Mouse (Mus musculus) intestine, embryonic 14.5 days (tissue): ENCODE measurements around the gene Defb35. TPM values are rescaled to one million over a fixed set of nuclear protein-coding genes. Genes with fewer than 3 reads are reported as not detected.
A peak's percentile ranks its signal among the peaks of the same experiment; 100 is the strongest.

Experiments used
- ATAC-seq: fragments of 200-750 bp; cut with Nextera tagmentation; replicated peaks from 2 replicates; pipeline ENCODE4 v1.8.0; 2017; ENCODE audit warnings: low read depth, moderate number of reproducible peaks, moderate TSS enrichment, moderate library complexity; ENCODE audit not compliant: low FRiP score, low TSS enrichment
- DNase-seq: peaks from one replicate; pipeline ENCODE4 v3.0.0-alpha.2; 2018; ENCODE audit warnings: low spot score
- H3K27ac ChIP-seq: fragments of 300-500 bp; sonication (generic); 2 replicates; pipeline ENCODE4 v1.5.1; 2014; ENCODE audit warnings: low read depth, mild to moderate bottlenecking, control low read depth
- H3K27me3 ChIP-seq: fragments of 300-500 bp; sonication (generic); replicated peaks from 2 replicates; pipeline ENCODE4 v1.6.1; 2014; ENCODE audit warnings: low read length, control low read depth; ENCODE audit not compliant: control insufficient read depth, insufficient read depth
- H3K36me3 ChIP-seq: fragments of 300-500 bp; sonication (generic); 2 replicates; pipeline ENCODE4 v1.6.1; 2014; ENCODE audit warnings: low read length, control low read depth; ENCODE audit not compliant: control insufficient read depth, insufficient read depth
- H3K4me1 ChIP-seq: fragments of 300-500 bp; sonication (generic); replicated peaks from 2 replicates; pipeline ENCODE4 v1.6.1; 2014; ENCODE audit warnings: low read length, control low read depth, mixed read lengths; ENCODE audit not compliant: control insufficient read depth, insufficient read depth
- H3K4me2 ChIP-seq: fragments of 300-500 bp; sonication (generic); 2 replicates; pipeline ENCODE4 v1.6.1; 2014; ENCODE audit warnings: low read length
- H3K4me3 ChIP-seq: fragments of 300-500 bp; sonication (generic); 2 replicates; pipeline ENCODE4 v1.5.1; 2014; ENCODE audit warnings: low read depth, low read length, control low read depth, mixed read lengths
- H3K9ac ChIP-seq: fragments of 300-500 bp; sonication (generic); 2 replicates; pipeline ENCODE4 v1.6.1; 2014; ENCODE audit warnings: mild to moderate bottlenecking, low read length
- H3K9me3 ChIP-seq: fragments of 300-500 bp; sonication (generic); 2 replicates; pipeline ENCODE4 v1.6.1; 2016; ENCODE audit warnings: low read length, control low read depth; ENCODE audit not compliant: control insufficient read depth
- WGBS: fragments of 180-500 bp; shearing (Covaris S2); extraction: QIAGEN DNeasy Blood & Tissue Kit; methylation state at CpG from one replicate; pipeline ENCODE4 v1.1.7; 2014; 5-methylcytosine and 5-hydroxymethylcytosine counted together
- polyA plus RNA-seq: library from polyadenylated mRNA; unstranded; fragments of >200 nt; fragmentation: Nextera tagmentation; extraction: Ambion mirVana; gene quantifications from 2 replicates; pipeline ENCODE4 v1.2.1, GENCODE M21; 2014

Gene Defb35
- polyA plus RNA-seq, 1 experiment from 2014 or later: not detected

DNA sequence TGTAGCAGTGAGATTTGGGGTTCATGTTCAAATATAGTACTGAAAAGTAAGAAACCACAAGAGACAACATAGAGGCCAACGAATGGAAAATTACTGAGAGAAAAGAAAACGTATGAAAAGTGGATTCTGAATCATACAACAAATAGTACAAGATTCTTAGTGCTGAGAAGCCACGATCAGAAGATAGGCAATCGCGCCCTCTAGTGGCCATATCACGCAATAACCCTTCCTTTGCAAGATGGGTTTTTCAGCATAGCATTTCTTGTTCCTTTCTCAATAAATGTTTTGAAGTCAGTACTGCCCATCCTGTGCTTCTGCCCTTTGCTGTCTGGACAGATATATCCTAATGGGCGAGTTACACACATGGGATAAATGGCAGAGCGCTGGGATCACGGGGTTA is 17.2 kb downstream of the Defb35 start:
- peak; percentile 60 for DNase-seq
- Histone ChIP-seq H3K4me2 (no peak overlapping the region), H3K4me3 (no peak overlapping the region), H3K27me3 (no peaks in the 10 kb centered on the region), H3K36me3 (no peaks in the 10 kb centered on the region), H3K9ac (no peak overlapping the region), H3K4me1 (no peaks in the 10 kb centered on the region), H3K27ac (no peak overlapping the region), H3K9me3 (no peaks in the 10 kb centered on the region)
- no peak for ATAC-seq
- 10% methylated on average over 9 of the region's 9 CpGs for WGBS

DNA sequence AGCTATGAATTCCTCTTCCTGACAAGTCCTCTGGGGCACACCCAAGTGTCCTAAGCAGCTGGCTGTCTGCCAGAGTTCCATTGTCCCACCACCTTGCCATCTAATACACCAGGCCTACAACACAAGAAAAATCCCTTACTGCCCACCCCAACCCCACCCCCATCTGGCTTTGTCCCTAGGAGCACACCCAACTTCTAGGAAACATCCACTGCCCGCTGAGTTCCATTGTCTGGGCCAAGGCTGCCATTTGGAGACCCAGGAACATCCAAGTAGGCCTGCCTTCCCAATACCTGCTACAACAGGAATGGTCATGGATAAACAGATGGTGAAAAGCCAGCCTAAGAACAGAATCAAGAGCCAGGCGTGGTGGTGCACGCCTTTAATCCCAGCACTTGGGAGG is 18.2 kb downstream of the Defb35 start:
- H3K4me1 ChIP-seq: no peaks in the 10 kb centered on the region
- no peak overlapping the region for H3K4me2 ChIP-seq
- DNase-seq: no peak
- no peaks in the 10 kb centered on the region for H3K36me3 ChIP-seq
- H3K27ac ChIP-seq: no peak overlapping the region
- H3K27me3 ChIP-seq: no peaks in the 10 kb centered on the region
- no peak overlapping the region for H3K9ac ChIP-seq
- 83% methylated on average over 3 of the region's 3 CpGs for WGBS
- no peak overlapping the region for H3K4me3 ChIP-seq
- no peaks in the 10 kb centered on the region for H3K9me3 ChIP-seq
- no peak for ATAC-seq

- 83% methylated on average over 2 of the region's 2 CpGs for WGBS
- ATAC-seq (no peak), DNase-seq (no peak)
- no peak within 1 kb of the TSS for H3K9ac ChIP-seq
- H3K27me3 ChIP-seq: no peaks in the 10 kb centered on the region
- H3K4me2 ChIP-seq: no peak within 1 kb of the TSS
- no peaks in the 10 kb centered on the region for H3K9me3 ChIP-seq
- no peaks in the 10 kb centered on the region for H3K36me3 ChIP-seq
- H3K4me1 ChIP-seq: no peaks in the 10 kb centered on the region
- no peak within 1 kb of the TSS for H3K4me3 ChIP-seq
- no peak within 1 kb of the TSS for H3K27ac ChIP-seq
Measured at GRCm38 (mm10) chr8:21958414-21958813, 20.3 kb downstream of the Defb35 start, which contains the start of gene Fam90a1a. TSS of gene Fam90a1a (plus strand) at chr8:21958714.

- no peak overlapping the region for H3K4me2 ChIP-seq
Measured at GRCm38 (mm10) chr8:21966646-21967045, 28.5 kb downstream of the Defb35 start.

DNA sequence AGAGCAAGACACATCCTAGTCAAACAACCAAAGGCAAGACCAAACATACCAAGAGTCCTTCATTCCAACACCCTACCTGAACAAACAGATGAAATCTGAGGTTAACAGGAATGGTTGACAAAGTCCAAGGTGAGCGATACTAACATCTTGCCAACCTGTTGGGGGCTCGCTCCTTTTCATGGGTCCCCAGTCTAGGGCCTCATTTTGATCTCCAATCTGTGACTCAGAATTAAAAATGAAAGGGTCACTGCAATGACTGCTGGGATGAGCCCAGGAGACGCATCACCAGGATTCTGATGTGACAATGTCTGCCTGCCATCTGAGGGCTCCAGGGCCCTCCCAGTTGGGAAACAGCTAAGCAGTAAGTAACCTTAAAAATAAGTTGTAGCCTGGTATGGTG is 31.3 kb downstream of the Defb35 start, which contains the start of gene Ccdc70:
TSS of gene Ccdc70 (plus strand) at position 301 of the 400 bp plus-strand sequence.
- no peak within 1 kb of the TSS for H3K27ac ChIP-seq
- WGBS: 81% methylated on average over 3 of the region's 3 CpGs
- H3K36me3 ChIP-seq: no peaks in the 10 kb centered on the region
- ATAC-seq (no peak), DNase-seq (no peak)
- H3K27me3 ChIP-seq: no peaks in the 10 kb centered on the region
- H3K4me3 ChIP-seq: no peak within 1 kb of the TSS
- no peak within 1 kb of the TSS for H3K4me2 ChIP-seq
- H3K4me1 ChIP-seq: no peaks in the 10 kb centered on the region
- no peak within 1 kb of the TSS for H3K9ac ChIP-seq
- H3K9me3 ChIP-seq: no peaks in the 10 kb centered on the region

More at GRCm38 (mm10) chr8:21966646-21967045, 28.5 kb downstream of the Defb35 start:
- H3K9me3 ChIP-seq: no peaks in the 10 kb centered on the region
- ATAC-seq (no peak), DNase-seq (no peak)
- WGBS: 90% methylated on average over 1 of the region's 1 CpGs
- no peak overlapping the region for H3K4me3 ChIP-seq
- H3K9ac ChIP-seq: no peak overlapping the region
- no peaks in the 10 kb centered on the region for H3K36me3 ChIP-seq
- no peaks in the 10 kb centered on the region for H3K4me1 ChIP-seq
- H3K27ac ChIP-seq: no peak overlapping the region
- no peaks in the 10 kb centered on the region for H3K27me3 ChIP-seq

- no peak overlapping the region for H3K4me2 ChIP-seq
- H3K4me1 ChIP-seq: no peaks in the 10 kb centered on the region
- ATAC-seq (no peak), DNase-seq (no peak)
- no peak overlapping the region for H3K27ac ChIP-seq
- no peaks in the 10 kb centered on the region for H3K27me3 ChIP-seq
- no peaks in the 10 kb centered on the region for H3K9me3 ChIP-seq
- H3K9ac ChIP-seq: no peak overlapping the region
- H3K4me3 ChIP-seq: no peak overlapping the region
- 71% methylated on average over 4 of the region's 4 CpGs for WGBS
- no peaks in the 10 kb centered on the region for H3K36me3 ChIP-seq
Measured at GRCm38 (mm10) chr8:21978193-21978592, 40.0 kb downstream of the Defb35 start.

GRCm38 (mm10) chr8:21981664-21982337 is 43.6 kb downstream of the Defb35 start:
- DNase-seq (no peak), ATAC-seq (no peak)
- Histone ChIP-seq H3K4me2 (no peak overlapping the region), H3K36me3 (no peaks in the 10 kb centered on the region), H3K27ac (no peak overlapping the region), H3K27me3 (no peaks in the 10 kb centered on the region), H3K9me3 (no peaks in the 10 kb centered on the region), H3K9ac (no peak overlapping the region), H3K4me1 (no peaks in the 10 kb centered on the region), H3K4me3 (no peak overlapping the region)
- 63% methylated on average over 8 of the region's 8 CpGs for WGBS
